Mouse (Mus musculus): ENCODE results near the gene Ccl2. TPM values are rescaled to one million over a fixed set of nuclear protein-coding genes. Genes with fewer than 3 reads are reported as not detected.

The Ccl2 gene
- 0.77 TPM for total RNA-seq (2023)

DNA sequence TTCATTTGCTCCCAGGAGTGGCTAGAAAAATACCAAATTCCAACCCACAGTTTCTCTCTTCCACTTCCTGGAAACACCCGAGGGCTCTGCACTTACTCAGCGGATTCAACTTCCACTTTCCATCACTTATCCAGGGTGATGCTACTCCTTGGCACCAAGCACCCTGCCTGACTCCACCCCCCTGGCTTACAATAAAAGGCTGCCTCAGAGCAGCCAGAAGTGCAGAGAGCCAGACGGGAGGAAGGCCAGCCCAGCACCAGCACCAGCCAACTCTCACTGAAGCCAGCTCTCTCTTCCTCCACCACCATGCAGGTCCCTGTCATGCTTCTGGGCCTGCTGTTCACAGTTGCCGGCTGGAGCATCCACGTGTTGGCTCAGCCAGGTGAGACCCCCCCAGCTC, at the start of gene Ccl2:
Gene Ccl2, plus strand, starts transcription at position 216 of the 400 bp plus-strand sequence.

DNA sequence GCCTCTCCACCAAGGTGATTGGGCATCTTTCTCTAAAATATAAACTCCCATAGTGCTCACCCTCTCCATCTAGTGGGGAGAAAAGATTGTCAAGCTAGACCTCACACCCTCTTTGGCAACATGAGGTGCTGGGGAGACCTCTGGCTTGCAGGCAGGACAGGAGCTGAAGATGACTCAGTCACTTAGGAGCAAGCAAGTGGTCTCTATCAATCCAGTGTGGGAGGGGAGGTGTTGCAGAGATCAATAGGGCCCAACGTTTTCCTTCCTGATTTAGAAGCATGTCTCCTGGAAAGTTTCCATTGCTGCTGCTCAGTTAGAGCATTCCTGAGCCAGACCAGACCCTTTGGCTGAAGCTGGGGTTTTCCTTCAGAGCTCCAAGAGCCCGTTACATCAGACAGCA, 3.2 kb downstream of the Ccl2 start, which contains the start of gene Gm17268:
Gene Gm17268, minus strand, starts transcription at position 28 of the 400 bp plus-strand sequence.

DNA sequence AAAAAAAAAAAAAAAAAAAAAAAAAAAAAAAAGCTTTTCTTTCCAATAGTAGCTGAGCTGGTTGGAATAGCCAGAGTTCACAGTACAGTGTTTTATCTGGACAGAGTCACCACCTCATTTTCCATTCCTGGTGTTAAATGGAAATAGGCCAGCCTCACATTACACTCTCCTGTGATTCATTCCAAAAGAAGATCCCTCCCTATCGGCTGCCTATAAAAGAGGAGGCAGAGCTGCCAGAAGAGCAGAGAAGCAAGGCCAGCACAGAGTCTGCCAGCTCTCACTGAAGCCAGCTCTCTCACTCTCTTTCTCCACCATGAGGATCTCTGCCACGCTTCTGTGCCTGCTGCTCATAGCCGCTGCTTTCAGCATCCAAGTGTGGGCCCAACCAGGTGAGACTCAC, 10.1 kb downstream of the Ccl2 start, which contains the start of gene Ccl7:
Gene Ccl7, plus strand, starts transcription at position 242 of the 400 bp plus-strand sequence.

DNA sequence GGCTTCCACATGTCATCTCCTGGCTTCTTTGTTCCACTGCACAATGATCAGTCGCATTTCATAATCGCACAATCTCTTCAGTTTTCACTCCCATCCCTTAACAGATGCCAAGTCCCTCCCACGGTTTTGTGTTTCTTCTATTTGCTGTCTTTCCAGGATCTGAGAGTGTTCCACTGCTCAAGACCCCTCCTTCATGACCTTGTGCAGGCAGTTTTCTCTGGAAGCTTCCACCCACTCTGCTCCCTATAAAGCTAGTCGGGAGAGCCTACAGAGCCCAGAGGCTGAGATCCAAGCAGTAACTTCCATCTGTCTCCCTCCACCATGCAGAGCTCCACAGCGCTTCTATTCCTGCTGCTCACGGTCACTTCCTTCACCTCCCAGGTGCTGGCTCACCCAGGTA, 22.3 kb downstream of the Ccl2 start, which contains the start of gene Ccl11:
Gene Ccl11, plus strand, starts transcription at position 178 of the 400 bp plus-strand sequence.

Other genes with a start within 250 kb of the Ccl2 start
- not detected for gene 5530401A14Rik, start 174.9 kb upstream of the Ccl2 start, total RNA-seq (2023)
- not detected for gene Asic2, start 67.1 kb upstream of the Ccl2 start, total RNA-seq (2023)
- not detected for gene Gm17268, start 3.0 kb downstream of the Ccl2 start, total RNA-seq (2023)
- gene Ccl7, start 10.1 kb downstream of the Ccl2 start, total RNA-seq (2023): not detected
- gene Ccl11, start 22.3 kb downstream of the Ccl2 start, total RNA-seq (2023): not detected
- gene Ccl12, start 66.3 kb downstream of the Ccl2 start, total RNA-seq (2023): not detected
- not detected for gene Ccl8, start 79.6 kb downstream of the Ccl2 start, total RNA-seq (2023)